Mouse (Mus musculus) heart, embryonic 12.5 days (tissue): Measurements from ENCODE around the gene Mgat4a. TPM values are rescaled to one million over a fixed set of nuclear protein-coding genes. Genes with fewer than 3 reads are reported as not detected.
"Not testable (repeated sequence)": the region's sequence is repeated elsewhere in the genome, so short reads cannot be mapped to it uniquely, and the experiment has no call there.

Experiments
- ATAC-seq: fragments of 200-750 bp; cut with Nextera tagmentation; 2 replicates; pipeline ENCODE4 v1.8.0; 2017; ENCODE audit warnings: moderate TSS enrichment, moderate library complexity; ENCODE audit not compliant: insufficient number of reproducible peaks, low FRiP score
- H3K27ac ChIP-seq: fragments of 300-500 bp; sonication (generic); 2 replicates; pipeline ENCODE4 v1.5.1; 2016; ENCODE audit warnings: mild to moderate bottlenecking, moderate library complexity; ENCODE audit not compliant: poor library complexity, severe bottlenecking
- H3K27me3 ChIP-seq: fragments of 300-500 bp; sonication (generic); replicated peaks from 2 replicates; pipeline ENCODE4 v1.6.1; 2016; ENCODE audit warnings: mild to moderate bottlenecking, moderate library complexity
- H3K36me3 ChIP-seq: fragments of 300-500 bp; sonication (generic); 2 replicates; pipeline ENCODE4 v1.6.1; 2016; ENCODE audit warnings: mild to moderate bottlenecking, moderate library complexity
- H3K4me1 ChIP-seq: fragments of 300-500 bp; sonication (generic); replicated peaks from 2 replicates; pipeline ENCODE4 v1.6.1; 2016; ENCODE audit warnings: mild to moderate bottlenecking
- H3K4me2 ChIP-seq: fragments of 300-500 bp; sonication (generic); 2 replicates; pipeline ENCODE4 v1.6.1; 2016; ENCODE audit warnings: mild to moderate bottlenecking, moderate library complexity
- H3K4me3 ChIP-seq: fragments of 300-500 bp; sonication (generic); 2 replicates; pipeline ENCODE4 v1.5.1; 2016; ENCODE audit warnings: mild to moderate bottlenecking
- H3K9ac ChIP-seq: fragments of 300-500 bp; sonication (generic); 2 replicates; pipeline ENCODE4 v1.6.1; 2016; ENCODE audit warnings: mild to moderate bottlenecking, moderate library complexity
- H3K9me3 ChIP-seq: fragments of 300-500 bp; sonication (generic); replicated peaks from 2 replicates; pipeline ENCODE4 v1.6.1; 2016; ENCODE audit warnings: mild to moderate bottlenecking, moderate library complexity
- WGBS: fragments of 180-500 bp; shearing (Covaris S2); methylation state at CpG from one replicate; pipeline ENCODE4 v1.1.7; 2016; 5-methylcytosine and 5-hydroxymethylcytosine counted together
- polyA plus RNA-seq: library from polyadenylated mRNA; unstranded; fragments of >200 nt; fragmentation: Nextera tagmentation; extraction: Ambion mirVana; gene quantifications from 2 replicates; pipeline ENCODE4 v1.2.1, GENCODE M21; 2016

The Mgat4a gene
- polyA plus RNA-seq, 1 experiment from 2014 or later: 3.9 TPM

GRCm38 (mm10) chr1:37531654-37532532 lies 8.9 kb downstream of the Mgat4a start:
- WGBS: 88% methylated on average over 12 of the region's 12 CpGs
- Histone ChIP-seq H3K4me1 (no peaks in the 10 kb centered on the region), H3K27me3 (no peaks in the 10 kb centered on the region), H3K4me2 (no peak overlapping the region), H3K27ac (no peak overlapping the region), H3K36me3 (no peaks in the 10 kb centered on the region), H3K4me3 (no peak overlapping the region), H3K9ac (no peak overlapping the region), H3K9me3 (no peaks in the 10 kb centered on the region)
- no peak for ATAC-seq

- 87% methylated on average over 7 of the region's 8 CpGs for WGBS
- H3K36me3 ChIP-seq: no peaks in the 10 kb centered on the region
- no peak overlapping the region for H3K27ac ChIP-seq
- H3K4me2 ChIP-seq: no peak overlapping the region
- no peaks in the 10 kb centered on the region for H3K4me1 ChIP-seq
- H3K4me3 ChIP-seq: no peak overlapping the region
- no peaks in the 10 kb centered on the region for H3K9me3 ChIP-seq
- no peak overlapping the region for H3K9ac ChIP-seq
- ATAC-seq: no peak
- no peaks in the 10 kb centered on the region for H3K27me3 ChIP-seq
These were observed 10.8 kb downstream of the Mgat4a start for GRCm38 (mm10) chr1:37530061-37530460.

GRCm38 (mm10) chr1:37526257-37526656 lies 14.6 kb downstream of the Mgat4a start:
- Histone ChIP-seq H3K4me1 (no peaks in the 10 kb centered on the region), H3K27ac (no peak overlapping the region), H3K9ac (no peak overlapping the region), H3K4me2 (no peak overlapping the region), H3K36me3 (no peaks in the 10 kb centered on the region), H3K27me3 (no peaks in the 10 kb centered on the region), H3K9me3 (no peaks in the 10 kb centered on the region), H3K4me3 (no peak overlapping the region)
- no peak for ATAC-seq

GRCm38 (mm10) chr1:37524669-37525068 lies 16.1 kb downstream of the Mgat4a start:
- no peak overlapping the region for H3K27ac ChIP-seq
- no peaks in the 10 kb centered on the region for H3K27me3 ChIP-seq
- no peak overlapping the region for H3K4me3 ChIP-seq
- H3K36me3 ChIP-seq: no peaks in the 10 kb centered on the region
- 80% methylated on average over 4 of the region's 4 CpGs for WGBS
- H3K4me2 ChIP-seq: no peak overlapping the region
- no peak overlapping the region for H3K9ac ChIP-seq
- no peaks in the 10 kb centered on the region for H3K9me3 ChIP-seq
- ATAC-seq: no peak
- peaks cover 4% of the 10 kb centered on the region for H3K4me1 ChIP-seq

- WGBS: 82% methylated on average over 4 of the region's 4 CpGs
- not testable (repeated sequence) for H3K4me3 ChIP-seq, H3K4me1 ChIP-seq, H3K9ac ChIP-seq, H3K36me3 ChIP-seq, H3K4me2 ChIP-seq, ATAC-seq, H3K9me3 ChIP-seq, H3K27ac ChIP-seq, H3K27me3 ChIP-seq
These were observed 16.7 kb downstream of the Mgat4a start for GRCm38 (mm10) chr1:37524122-37524521.

- 77% methylated on average over 3 of the region's 3 CpGs for WGBS
- H3K4me3 ChIP-seq, H3K36me3 ChIP-seq, H3K4me1 ChIP-seq, H3K9me3 ChIP-seq, H3K27ac ChIP-seq, ATAC-seq, H3K9ac ChIP-seq, H3K27me3 ChIP-seq, H3K4me2 ChIP-seq: not testable (repeated sequence)
These were observed 17.3 kb downstream of the Mgat4a start for GRCm38 (mm10) chr1:37523548-37523947.

GRCm38 (mm10) chr1:37522101-37522500 lies 18.7 kb downstream of the Mgat4a start:
- Histone ChIP-seq H3K4me3 (no peak overlapping the region), H3K9ac (no peak overlapping the region), H3K4me2 (no peak overlapping the region), H3K27me3 (no peaks in the 10 kb centered on the region), H3K27ac (no peak overlapping the region), H3K36me3 (no peaks in the 10 kb centered on the region), H3K4me1 (peaks cover 4% of the 10 kb centered on the region), H3K9me3 (0 out of 2 replicates have a peak, but pooled peaks cover 4% of the 10 kb centered on the region)
- ATAC-seq: no peak
- 67% methylated on average over 5 of the region's 5 CpGs for WGBS

GRCm38 (mm10) chr1:37518791-37519190 lies 22.0 kb downstream of the Mgat4a start:
- Histone ChIP-seq H3K9ac (no peak overlapping the region), H3K27me3 (no peaks in the 10 kb centered on the region), H3K4me1 (peaks cover 4% of the 10 kb centered on the region), H3K27ac (no peak overlapping the region), H3K4me3 (no peak overlapping the region), H3K9me3 (0 out of 2 replicates have a peak, but pooled peaks cover 4% of the 10 kb centered on the region), H3K36me3 (no peaks in the 10 kb centered on the region), H3K4me2 (no peak overlapping the region)
- WGBS: 87% methylated on average over 4 of the region's 4 CpGs
- no peak for ATAC-seq

GRCm38 (mm10) chr1:37518124-37518720 lies 22.6 kb downstream of the Mgat4a start:
- no peaks in the 10 kb centered on the region for H3K36me3 ChIP-seq
- H3K27me3 ChIP-seq: no peaks in the 10 kb centered on the region
- H3K4me3 ChIP-seq: no peak overlapping the region
- 0 out of 2 replicates have a peak, but pooled peaks cover 4% of the 10 kb centered on the region for H3K9me3 ChIP-seq
- no peak overlapping the region for H3K4me2 ChIP-seq
- ATAC-seq: no peak
- WGBS: 61% methylated on average over 4 of the region's 4 CpGs
- H3K4me1 ChIP-seq: peaks cover 7% of the 10 kb centered on the region
- H3K27ac ChIP-seq: no peak overlapping the region
- no peak overlapping the region for H3K9ac ChIP-seq

GRCm38 (mm10) chr1:37512961-37513431 lies 27.8 kb downstream of the Mgat4a start:
- 87% methylated on average over 2 of the region's 2 CpGs for WGBS
- no peak for ATAC-seq
- Histone ChIP-seq H3K27ac (peak overlapping the region; percentile 71; the same call in 1 of the 2 replicates), H3K27me3 (no peaks in the 10 kb centered on the region), H3K4me1 (peaks cover 24% of the 10 kb centered on the region), H3K36me3 (no peaks in the 10 kb centered on the region), H3K4me2 (no peak overlapping the region), H3K4me3 (no peak overlapping the region), H3K9ac (no peak overlapping the region), H3K9me3 (no peaks in the 10 kb centered on the region)

GRCm38 (mm10) chr1:37512109-37512640 lies 28.6 kb downstream of the Mgat4a start:
- no peak overlapping the region for H3K4me2 ChIP-seq
- H3K36me3 ChIP-seq: no peaks in the 10 kb centered on the region
- H3K27me3 ChIP-seq: no peaks in the 10 kb centered on the region
- H3K9me3 ChIP-seq: no peaks in the 10 kb centered on the region
- H3K4me1 ChIP-seq: peaks cover 24% of the 10 kb centered on the region
- H3K4me3 ChIP-seq: no peak overlapping the region
- peak overlapping the region; percentile 71 for H3K27ac ChIP-seq
- ATAC-seq: peak; percentile 22; the same call in 1 of the 2 replicates
- WGBS: 22% methylated on average over 5 of the region's 5 CpGs
- no peak overlapping the region for H3K9ac ChIP-seq
